Mouse (Mus musculus): Measurements from ENCODE around the gene Rnf168.

- TF ChIP-seq CTCF (IDR thresholded peaks at IDR 0.05 in 2 of 3, conservative IDR thresholded peaks at IDR 0.05 in 1 of 3; ENCODE audit: control insufficient read depth in 1 of 3, insufficient read depth in 1 of 3, low read depth in 2 of 3, low read length in 3 of 3, poor library complexity in 1 of 3, severe bottlenecking in 1 of 3): no peak
- no peak for TF ChIP-seq TBP (IDR thresholded peaks at IDR 0.05; ENCODE audit: low read depth, low read length)
Observed at GRCm38 (mm10) chr16:32316601-32317000, 39.3 kb downstream of the Rnf168 start.

Measured in MEL (cell line).